Mouse (Mus musculus) lung, adult 2 months (tissue): ENCODE data around the gene Vim.
"Not testable (repeated sequence)": the region's sequence is repeated elsewhere in the genome, so short reads cannot be mapped to it uniquely, and the experiment has no call there.

Experiments
- CTCF ChIP-seq: fragments of 200-500 bp; IDR thresholded peaks from 2 replicates; pipeline ENCODE4 v1.5.1; 2011; ENCODE audit warnings: mild to moderate bottlenecking, low read length, control low read depth; ENCODE audit not compliant: insufficient read depth
- POLR2A ChIP-seq: fragments of 200-500 bp; IDR thresholded peaks from 2 replicates; pipeline ENCODE4 v1.6.1; 2011; ENCODE audit warnings: low read depth, mild to moderate bottlenecking, control low read depth, low read length, borderline replicate concordance; ENCODE audit errors: extremely low read depth

- TF ChIP-seq CTCF, POLR2A: not testable (repeated sequence)
Measured at GRCm38 (mm10) chr2:13603636-13604035, 29.9 kb downstream of the Vim start.
